Mouse (Mus musculus) left cerebral cortex, postnatal 4 days (tissue): ENCODE results near the gene Vipas39. TPM values are rescaled to one million over a fixed set of nuclear protein-coding genes. Genes with fewer than 3 reads are reported as not detected.
"Not testable (repeated sequence)": the region's sequence is repeated elsewhere in the genome, so short reads cannot be mapped to it uniquely, and the experiment has no call there.

Experiments used
- DNase-seq: peaks from one replicate; pipeline ENCODE4 v3.0.0-alpha.2; 2022
- intact Hi-C: fragments of 180-260 bp; cut with DNase I; formaldehyde crosslinking; loops from one replicate; pipeline ENCODE4 v1.15.1; 2025
- total RNA-seq, 2 experiments: library from RNA; stranded (reverse); gene quantifications; 2 replicates each; pipeline ENCODE4 v1.2.3; 2021

Gene Vipas39
- 10 to 100 TPM; 60.5 to 62.8 TPM for total RNA-seq

- peak; percentile 91 for DNase-seq
- intact Hi-C loops, result no loop called here
These were observed at the start of gene Vipas39, which contains the start of gene Ahsa1 for GRCm38 (mm10) chr12:87266108-87266826. Gene Vipas39 (minus strand): TSS chr12:87266256. Gene Ahsa1 (plus strand): TSS chr12:87266479.

GRCm38 (mm10) chr12:87313098-87313497, 47.0 kb upstream of the Vipas39 start:
- DNase-seq, result no peak
- intact Hi-C loops, result no loop called here

- DNase-seq, intact Hi-C loops: not testable (repeated sequence)
These were observed 40.5 kb upstream of the Vipas39 start for GRCm38 (mm10) chr12:87306584-87306844.

- DNase-seq, result peak; percentile 56
- intact Hi-C loops, result no loop called here
These were observed 39.9 kb upstream of the Vipas39 start for GRCm38 (mm10) chr12:87305767-87306583.

- intact Hi-C loops, result no loop called here
- no peak for DNase-seq
These were observed 35.1 kb upstream of the Vipas39 start for GRCm38 (mm10) chr12:87301189-87301588.

GRCm38 (mm10) chr12:87300441-87300690, 34.3 kb upstream of the Vipas39 start:
- DNase-seq, result no peak
- intact Hi-C loops, result no loop called here

GRCm38 (mm10) chr12:87299657-87300440, 33.8 kb upstream of the Vipas39 start, which contains the start of gene Ism2:
Gene Ism2 (minus strand): TSS chr12:87299705.
- intact Hi-C loops, result no loop called here

GRCm38 (mm10) chr12:87299037-87299656, 33.1 kb upstream of the Vipas39 start:
- no peak for DNase-seq
- intact Hi-C loops, result no loop called here

More at GRCm38 (mm10) chr12:87299657-87300440, 33.8 kb upstream of the Vipas39 start, which contains the start of gene Ism2:
- peak; percentile 31 for DNase-seq

GRCm38 (mm10) chr12:87293934-87294333, 27.9 kb upstream of the Vipas39 start:
- DNase-seq, result no peak
- intact Hi-C loops, result no loop called here

GRCm38 (mm10) chr12:87289100-87289499, 23.0 kb upstream of the Vipas39 start:
- no peak for DNase-seq

GRCm38 (mm10) chr12:87284726-87285125, 18.7 kb upstream of the Vipas39 start:
- intact Hi-C loops, result no loop called here
- no peak for DNase-seq

More at GRCm38 (mm10) chr12:87289100-87289499, 23.0 kb upstream of the Vipas39 start:
- intact Hi-C loops, result no loop called here

- intact Hi-C loops, result no loop called here
- no peak for DNase-seq
These were observed 18.2 kb upstream of the Vipas39 start for GRCm38 (mm10) chr12:87284268-87284667.

- intact Hi-C loops, result no loop called here
- no peak for DNase-seq
These were observed 17.6 kb upstream of the Vipas39 start for GRCm38 (mm10) chr12:87283706-87284105.

GRCm38 (mm10) chr12:87282743-87283142, 16.7 kb upstream of the Vipas39 start:
- intact Hi-C loops, result no loop called here
- DNase-seq, result no peak

GRCm38 (mm10) chr12:87281766-87282165, 15.7 kb upstream of the Vipas39 start:
- intact Hi-C loops, result no loop called here
- no peak for DNase-seq

- intact Hi-C loops, result loop anchor here (5.0 to 10.0 kb wide), 2 partner anchors 52 to 155 kb away; no protein-coding TSS in a partner anchor
- DNase-seq, result no peak
These were observed 13.8 kb upstream of the Vipas39 start for GRCm38 (mm10) chr12:87279879-87280278.

GRCm38 (mm10) chr12:87279350-87279749, 13.3 kb upstream of the Vipas39 start:
- DNase-seq, result no peak
- intact Hi-C loops, result loop anchor here (5.0 to 10.0 kb wide), 2 partner anchors 53 to 155 kb away; no protein-coding TSS in a partner anchor

- intact Hi-C loops, result loop anchor here (5.0 to 10.0 kb wide), 2 partner anchors 54 to 157 kb away; no protein-coding TSS in a partner anchor
- DNase-seq, result no peak
These were observed 12.2 kb upstream of the Vipas39 start for GRCm38 (mm10) chr12:87278118-87278730.

GRCm38 (mm10) chr12:87277251-87277650, 11.2 kb upstream of the Vipas39 start:
- DNase-seq, result not testable (repeated sequence)
- intact Hi-C loops, result loop anchor here (5.0 to 10.0 kb wide), 2 partner anchors 55 to 158 kb away; no protein-coding TSS in a partner anchor
